Mouse (Mus musculus) thymus, postnatal 10 days (tissue): ENCODE measurements around the gene Cnnm2.

Experiments used
- DNase-seq, 2 experiments: peaks; one replicate each; pipeline ENCODE4 v3.0.0; 2021; ENCODE audit warnings: low spot score in 2 of 2

The Cnnm2 gene

GRCm38 (mm10) chr19:46926951-46927350 is 165.6 kb downstream of the Cnnm2 start:
- DNase-seq, result peak in 1 of 2 experiments; percentile 25

- DNase-seq, result no peak
Measured at GRCm38 (mm10) chr19:46928136-46928535, 166.7 kb downstream of the Cnnm2 start.

- DNase-seq, result peak in 1 of 2 experiments; percentile 10
Measured at GRCm38 (mm10) chr19:46929044-46929587, 167.7 kb downstream of the Cnnm2 start.
